Mouse (Mus musculus) hindbrain, embryonic 13.5 days (tissue): ENCODE results near the gene Smarce1. TPM values are rescaled to one million over a fixed set of nuclear protein-coding genes. Genes with fewer than 3 reads are reported as not detected.

Experiments used
- ATAC-seq: fragments of 200-750 bp; cut with Nextera tagmentation; 2 replicates; pipeline ENCODE4 v1.8.0; 2017; ENCODE audit warnings: moderate TSS enrichment; ENCODE audit not compliant: low FRiP score
- H3K27ac ChIP-seq: fragments of 300-500 bp; sonication (generic); 2 replicates; pipeline ENCODE4 v1.5.1; 2015; ENCODE audit warnings: inconsistent platforms, mild to moderate bottlenecking, moderate library complexity
- H3K27me3 ChIP-seq: fragments of 300-500 bp; sonication (generic); 2 replicates; pipeline ENCODE4 v1.6.1; 2015; ENCODE audit warnings: mild to moderate bottlenecking, inconsistent platforms
- H3K36me3 ChIP-seq: fragments of 300-500 bp; sonication (generic); 2 replicates; pipeline ENCODE4 v1.6.1; 2015; ENCODE audit warnings: mild to moderate bottlenecking, inconsistent platforms
- H3K4me1 ChIP-seq: fragments of 300-500 bp; sonication (generic); replicated peaks from 2 replicates; pipeline ENCODE4 v1.6.1; 2015; ENCODE audit warnings: inconsistent platforms
- H3K4me2 ChIP-seq: fragments of 300-500 bp; sonication (generic); 2 replicates; pipeline ENCODE4 v1.6.1; 2015; ENCODE audit warnings: inconsistent platforms, mild to moderate bottlenecking, moderate library complexity
- H3K4me3 ChIP-seq: fragments of 300-500 bp; sonication (generic); 2 replicates; pipeline ENCODE4 v1.5.1; 2015; ENCODE audit warnings: mild to moderate bottlenecking, inconsistent platforms
- H3K9ac ChIP-seq: fragments of 300-500 bp; sonication (generic); 2 replicates; pipeline ENCODE4 v1.6.1; 2015; ENCODE audit warnings: mild to moderate bottlenecking, inconsistent platforms
- H3K9me3 ChIP-seq: fragments of 300-500 bp; sonication (generic); 2 replicates; pipeline ENCODE4 v1.6.1; 2016; ENCODE audit warnings: inconsistent platforms
- WGBS: fragments of 180-500 bp; shearing (Covaris S2); methylation state at CpG from one replicate; pipeline ENCODE4 v1.1.7; 2015; 5-methylcytosine and 5-hydroxymethylcytosine counted together
- polyA plus RNA-seq: library from polyadenylated mRNA; unstranded; fragments of >200 nt; fragmentation: Nextera tagmentation; extraction: Ambion mirVana; gene quantifications from 2 replicates; pipeline ENCODE4 v1.2.1, GENCODE M21; 2015

Smarce1 gene
- polyA plus RNA-seq, 1 experiment from 2014 or later = 344 TPM

- Histone ChIP-seq H3K4me2 (no peak overlapping the region), H3K4me1 (peaks cover 28% of the 10 kb centered on the region), H3K27ac (no peak overlapping the region), H3K9me3 (no peaks in the 10 kb centered on the region), H3K27me3 (no peaks in the 10 kb centered on the region), H3K4me3 (no peak overlapping the region), H3K36me3 (peaks cover 73% of the 10 kb centered on the region), H3K9ac (no peak overlapping the region)
- WGBS = 81% methylated on average over 5 of the region's 5 CpGs
- ATAC-seq = no peak
These were observed 7.5 kb downstream of the Smarce1 start for GRCm38 (mm10) chr11:99223310-99223709.

GRCm38 (mm10) chr11:99221811-99222210, 9.0 kb downstream of the Smarce1 start:
- H3K36me3 ChIP-seq = peaks cover 76% of the 10 kb centered on the region
- no peak overlapping the region for H3K9ac ChIP-seq
- 84% methylated on average over 2 of the region's 2 CpGs for WGBS
- peaks cover 14% of the 10 kb centered on the region for H3K4me1 ChIP-seq
- H3K4me3 ChIP-seq = no peak overlapping the region
- H3K27ac ChIP-seq = no peak overlapping the region
- H3K4me2 ChIP-seq = no peak overlapping the region
- ATAC-seq = no peak
- H3K9me3 ChIP-seq = no peaks in the 10 kb centered on the region
- no peaks in the 10 kb centered on the region for H3K27me3 ChIP-seq

- no peaks in the 10 kb centered on the region for H3K9me3 ChIP-seq
- WGBS = 95% methylated on average over 7 of the region's 7 CpGs
- ATAC-seq = no peak
- H3K4me3 ChIP-seq = no peak overlapping the region
- H3K27ac ChIP-seq = no peak overlapping the region
- H3K4me1 ChIP-seq = no peaks in the 10 kb centered on the region
- no peaks in the 10 kb centered on the region for H3K27me3 ChIP-seq
- peaks cover 88% of the 10 kb centered on the region for H3K36me3 ChIP-seq
- no peak overlapping the region for H3K9ac ChIP-seq
- no peak overlapping the region for H3K4me2 ChIP-seq
These were observed 13.4 kb downstream of the Smarce1 start for GRCm38 (mm10) chr11:99217248-99217986.

- Histone ChIP-seq H3K9ac (no peak overlapping the region), H3K27me3 (no peaks in the 10 kb centered on the region), H3K4me1 (no peaks in the 10 kb centered on the region), H3K4me3 (no peak overlapping the region), H3K27ac (no peak overlapping the region), H3K36me3 (peaks cover 92% of the 10 kb centered on the region), H3K9me3 (no peaks in the 10 kb centered on the region), H3K4me2 (no peak overlapping the region)
- no peak for ATAC-seq
- WGBS = 95% methylated on average over 3 of the region's 3 CpGs
These were observed 14.6 kb downstream of the Smarce1 start for GRCm38 (mm10) chr11:99216181-99216580.

- H3K4me3 ChIP-seq = no peak overlapping the region
- no peak for ATAC-seq
- no peaks in the 10 kb centered on the region for H3K27me3 ChIP-seq
- H3K9ac ChIP-seq = no peak overlapping the region
- no peak overlapping the region for H3K27ac ChIP-seq
- H3K36me3 ChIP-seq = peaks cover 87% of the 10 kb centered on the region
- H3K4me2 ChIP-seq = no peak overlapping the region
- H3K9me3 ChIP-seq = no peaks in the 10 kb centered on the region
- WGBS = 81% methylated on average over 7 of the region's 7 CpGs
- no peaks in the 10 kb centered on the region for H3K4me1 ChIP-seq
These were observed 18.1 kb downstream of the Smarce1 start for GRCm38 (mm10) chr11:99212693-99213092.

- Histone ChIP-seq H3K4me2 (no peak overlapping the region), H3K9ac (no peak overlapping the region), H3K4me1 (no peaks in the 10 kb centered on the region), H3K9me3 (no peaks in the 10 kb centered on the region), H3K36me3 (peaks cover 80% of the 10 kb centered on the region), H3K4me3 (no peak overlapping the region), H3K27ac (no peak overlapping the region), H3K27me3 (no peaks in the 10 kb centered on the region)
- WGBS = 86% methylated on average over 2 of the region's 2 CpGs
- ATAC-seq = no peak
These were observed 18.9 kb downstream of the Smarce1 start for GRCm38 (mm10) chr11:99211964-99212363.

GRCm38 (mm10) chr11:99208105-99208669, 22.6 kb downstream of the Smarce1 start:
- Histone ChIP-seq H3K4me2 (no peak overlapping the region), H3K27me3 (no peaks in the 10 kb centered on the region), H3K4me1 (no peaks in the 10 kb centered on the region), H3K27ac (no peak overlapping the region), H3K4me3 (no peak overlapping the region), H3K36me3 (peaks cover 43% of the 10 kb centered on the region), H3K9me3 (no peaks in the 10 kb centered on the region), H3K9ac (no peak overlapping the region)
- no peak for ATAC-seq
- WGBS = 83% methylated on average over 8 of the region's 8 CpGs

GRCm38 (mm10) chr11:99207449-99207848, 23.4 kb downstream of the Smarce1 start:
- ATAC-seq = no peak
- 32% methylated on average over 2 of the region's 2 CpGs for WGBS
- Histone ChIP-seq H3K4me2 (no peak overlapping the region), H3K27ac (no peak overlapping the region), H3K4me3 (no peak overlapping the region), H3K27me3 (no peaks in the 10 kb centered on the region), H3K36me3 (peaks cover 36% of the 10 kb centered on the region), H3K9me3 (no peaks in the 10 kb centered on the region), H3K4me1 (no peaks in the 10 kb centered on the region), H3K9ac (no peak overlapping the region)

GRCm38 (mm10) chr11:99206954-99207353, 23.9 kb downstream of the Smarce1 start:
- Histone ChIP-seq H3K27me3 (no peaks in the 10 kb centered on the region), H3K4me2 (no peak overlapping the region), H3K9ac (no peak overlapping the region), H3K27ac (no peak overlapping the region), H3K4me3 (no peak overlapping the region), H3K9me3 (no peaks in the 10 kb centered on the region), H3K4me1 (no peaks in the 10 kb centered on the region), H3K36me3 (peaks cover 31% of the 10 kb centered on the region)
- whole genome bisulfite sequencing = 44% methylated on average over 2 of the region's 2 CpGs
- ATAC-seq = no peak

GRCm38 (mm10) chr11:99189154-99189582, 41.6 kb downstream of the Smarce1 start:
- WGBS = 24% methylated on average over 14 of the region's 14 CpGs
- H3K27me3 ChIP-seq = peaks cover 9% of the 10 kb centered on the region; the same call in 1 of the 2 replicates
- no peak overlapping the region for H3K9ac ChIP-seq
- H3K4me1 ChIP-seq = no peaks in the 10 kb centered on the region
- no peak overlapping the region for H3K27ac ChIP-seq
- H3K4me3 ChIP-seq = no peak overlapping the region
- no peak overlapping the region for H3K4me2 ChIP-seq
- no peaks in the 10 kb centered on the region for H3K36me3 ChIP-seq
- no peaks in the 10 kb centered on the region for H3K9me3 ChIP-seq
- no peak for ATAC-seq

- ATAC-seq = no peak
- Histone ChIP-seq H3K4me1 (0 out of 2 replicates have a peak, but pooled peaks cover 4% of the 10 kb centered on the region), H3K36me3 (no peaks in the 10 kb centered on the region), H3K9ac (no peak overlapping the region), H3K4me2 (no peak overlapping the region), H3K27ac (no peak overlapping the region), H3K9me3 (no peaks in the 10 kb centered on the region), H3K27me3 (peaks cover 9% of the 10 kb centered on the region; the same call in 1 of the 2 replicates), H3K4me3 (no peak overlapping the region)
- WGBS = 92% methylated on average over 4 of the region's 4 CpGs
These were observed 43.5 kb downstream of the Smarce1 start for GRCm38 (mm10) chr11:99187348-99187747.

GRCm38 (mm10) chr11:99186836-99187235, 44.0 kb downstream of the Smarce1 start:
- H3K9ac ChIP-seq = no peak overlapping the region
- no peak overlapping the region for H3K4me3 ChIP-seq
- H3K27ac ChIP-seq = no peak overlapping the region
- 83% methylated on average over 2 of the region's 2 CpGs for WGBS
- no peak for ATAC-seq
- no peak overlapping the region for H3K4me2 ChIP-seq
- H3K9me3 ChIP-seq = no peaks in the 10 kb centered on the region
- 0 out of 2 replicates have a peak, but pooled peaks cover 4% of the 10 kb centered on the region for H3K4me1 ChIP-seq
- peaks cover 9% of the 10 kb centered on the region; the same call in 1 of the 2 replicates for H3K27me3 ChIP-seq
- no peaks in the 10 kb centered on the region for H3K36me3 ChIP-seq

GRCm38 (mm10) chr11:99182575-99182974, 48.2 kb downstream of the Smarce1 start:
- no peaks in the 10 kb centered on the region for H3K36me3 ChIP-seq
- 0 out of 2 replicates have a peak, but pooled peaks cover under 1% of the 10 kb centered on the region for H3K27me3 ChIP-seq
- no peaks in the 10 kb centered on the region for H3K9me3 ChIP-seq
- no peak overlapping the region for H3K4me3 ChIP-seq
- WGBS = 60% methylated on average over 11 of the region's 11 CpGs
- H3K4me2 ChIP-seq = no peak overlapping the region
- no peak overlapping the region for H3K9ac ChIP-seq
- 0 out of 2 replicates have a peak, but pooled peaks cover 4% of the 10 kb centered on the region for H3K4me1 ChIP-seq
- no peak overlapping the region for H3K27ac ChIP-seq
- ATAC-seq = no peak
